Mouse (Mus musculus) kidney, embryonic 15.5 days (tissue): ENCODE data around the gene St5. TPM values are rescaled to one million over a fixed set of nuclear protein-coding genes. Genes with fewer than 3 reads are reported as not detected.

Experiments used
- ATAC-seq: fragments of 200-750 bp; cut with Nextera tagmentation; replicated peaks from 2 replicates; pipeline ENCODE4 v1.8.0; 2017; ENCODE audit warnings: moderate TSS enrichment; ENCODE audit not compliant: low FRiP score
- H3K27ac ChIP-seq: fragments of 300-500 bp; sonication (generic); 2 replicates; pipeline ENCODE4 v1.5.1; 2015; ENCODE audit warnings: mild to moderate bottlenecking, inconsistent platforms
- H3K27me3 ChIP-seq: fragments of 300-500 bp; sonication (generic); 2 replicates; pipeline ENCODE4 v1.6.1; 2015; ENCODE audit warnings: inconsistent platforms
- H3K36me3 ChIP-seq: fragments of 300-500 bp; sonication (generic); 2 replicates; pipeline ENCODE4 v1.6.1; 2015; ENCODE audit warnings: inconsistent platforms
- H3K4me1 ChIP-seq: fragments of 300-500 bp; sonication (generic); 2 replicates; pipeline ENCODE4 v1.6.1; 2015; ENCODE audit warnings: inconsistent platforms
- H3K4me2 ChIP-seq: fragments of 300-500 bp; sonication (generic); 2 replicates; pipeline ENCODE4 v1.6.1; 2015; ENCODE audit warnings: moderate library complexity, mild to moderate bottlenecking, inconsistent platforms
- H3K4me3 ChIP-seq: fragments of 300-500 bp; sonication (generic); replicated peaks from 2 replicates; pipeline ENCODE4 v1.5.1; 2015; ENCODE audit warnings: mild to moderate bottlenecking, inconsistent platforms
- H3K9ac ChIP-seq: fragments of 300-500 bp; sonication (generic); 2 replicates; pipeline ENCODE4 v1.6.1; 2015; ENCODE audit warnings: mild to moderate bottlenecking, inconsistent platforms
- H3K9me3 ChIP-seq: fragments of 300-500 bp; sonication (generic); replicated peaks from 2 replicates; pipeline ENCODE4 v1.6.1; 2016; ENCODE audit warnings: inconsistent platforms
- WGBS: fragments of 180-500 bp; shearing (Covaris S2); methylation state at CpG from one replicate; pipeline ENCODE4 v1.1.7; 2015; ENCODE audit warnings: mixed read lengths; 5-methylcytosine and 5-hydroxymethylcytosine counted together
- polyA plus RNA-seq: library from polyadenylated mRNA; unstranded; fragments of >200 nt; fragmentation: Nextera tagmentation; extraction: Ambion mirVana; gene quantifications from 2 replicates; pipeline ENCODE4 v1.2.1, GENCODE M21; 2015

The St5 gene
- polyA plus RNA-seq, 1 experiment from 2014 or later = 35.4 TPM

DNA sequence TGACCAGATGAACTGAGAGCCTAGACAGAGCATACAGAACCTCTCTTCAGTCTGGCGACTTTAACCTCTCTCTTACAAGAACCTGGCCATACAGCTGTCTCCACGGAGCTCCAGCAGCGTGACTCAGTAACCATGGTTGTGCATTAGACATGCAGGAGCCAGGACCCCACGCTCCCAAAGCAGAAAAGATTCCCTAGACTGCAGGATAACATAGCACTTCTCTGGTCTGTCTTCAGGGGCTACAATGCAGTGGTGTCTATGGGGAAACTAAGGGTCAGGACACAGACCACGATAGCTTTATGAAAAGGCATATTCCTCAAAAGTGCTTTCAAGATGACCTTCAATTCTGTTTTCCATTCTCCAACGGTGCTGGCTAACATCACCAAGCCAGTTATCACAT is 72.1 kb downstream of the St5 start:
- no peak overlapping the region for H3K27ac ChIP-seq
- 80% methylated on average over 6 of the region's 6 CpGs for WGBS
- H3K9ac ChIP-seq = no peak overlapping the region
- H3K9me3 ChIP-seq = no peaks in the 10 kb centered on the region
- H3K4me2 ChIP-seq = no peak overlapping the region
- peaks cover 13% of the 10 kb centered on the region for H3K4me1 ChIP-seq
- no peaks in the 10 kb centered on the region for H3K27me3 ChIP-seq
- no peaks in the 10 kb centered on the region for H3K36me3 ChIP-seq
- no peak for ATAC-seq
- no peak overlapping the region for H3K4me3 ChIP-seq

DNA sequence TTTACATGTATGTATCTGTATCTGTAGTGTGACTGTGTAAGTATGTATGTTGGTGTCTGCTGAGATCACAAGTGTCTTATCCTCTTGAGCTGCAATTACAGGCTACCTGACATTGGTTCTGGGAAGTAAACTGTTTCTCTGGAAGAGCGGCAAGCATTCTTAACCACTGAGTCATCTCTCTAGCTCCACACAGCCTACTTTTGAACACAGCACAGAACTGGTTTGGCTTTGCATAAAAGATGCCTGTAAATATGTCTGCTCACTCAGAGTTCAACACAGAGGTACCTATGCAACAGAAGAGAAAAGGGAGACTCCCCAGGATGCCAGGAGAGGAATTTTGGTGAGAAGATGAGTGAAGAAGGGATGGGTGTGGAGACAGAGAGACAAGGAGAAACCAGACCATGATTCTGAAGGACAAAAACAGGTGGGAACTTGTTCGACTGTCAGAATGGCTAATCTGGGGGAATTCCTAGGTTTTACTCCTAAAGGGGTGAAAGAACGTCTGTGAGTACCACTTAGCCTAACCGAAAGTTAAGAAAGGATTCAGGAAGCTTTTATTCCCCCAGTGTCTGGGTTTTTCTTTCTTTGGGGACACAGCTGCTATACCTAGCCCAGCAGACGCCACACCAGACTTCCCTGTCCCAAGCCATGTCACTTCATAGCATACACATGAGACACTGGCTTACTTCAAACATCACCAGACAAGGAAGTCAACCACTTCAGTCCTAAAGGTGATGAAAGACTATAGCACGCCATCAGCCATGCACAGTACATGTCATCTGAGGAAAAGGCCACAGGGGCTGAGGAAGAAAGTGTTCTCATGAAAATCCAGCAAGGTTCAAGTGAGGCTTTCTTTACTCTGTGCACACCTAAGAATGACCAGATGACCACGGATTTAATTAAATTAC is 73.3 kb downstream of the St5 start:
- Histone ChIP-seq H3K9me3 (no peaks in the 10 kb centered on the region), H3K4me1 (peaks cover 13% of the 10 kb centered on the region), H3K36me3 (no peaks in the 10 kb centered on the region), H3K4me3 (no peak overlapping the region), H3K27me3 (no peaks in the 10 kb centered on the region), H3K9ac (no peak overlapping the region), H3K27ac (peak overlapping the region; percentile 52; the same call in 1 of the 2 replicates), H3K4me2 (no peak overlapping the region)
- 83% methylated on average over 7 of the region's 7 CpGs for WGBS
- no peak for ATAC-seq

DNA sequence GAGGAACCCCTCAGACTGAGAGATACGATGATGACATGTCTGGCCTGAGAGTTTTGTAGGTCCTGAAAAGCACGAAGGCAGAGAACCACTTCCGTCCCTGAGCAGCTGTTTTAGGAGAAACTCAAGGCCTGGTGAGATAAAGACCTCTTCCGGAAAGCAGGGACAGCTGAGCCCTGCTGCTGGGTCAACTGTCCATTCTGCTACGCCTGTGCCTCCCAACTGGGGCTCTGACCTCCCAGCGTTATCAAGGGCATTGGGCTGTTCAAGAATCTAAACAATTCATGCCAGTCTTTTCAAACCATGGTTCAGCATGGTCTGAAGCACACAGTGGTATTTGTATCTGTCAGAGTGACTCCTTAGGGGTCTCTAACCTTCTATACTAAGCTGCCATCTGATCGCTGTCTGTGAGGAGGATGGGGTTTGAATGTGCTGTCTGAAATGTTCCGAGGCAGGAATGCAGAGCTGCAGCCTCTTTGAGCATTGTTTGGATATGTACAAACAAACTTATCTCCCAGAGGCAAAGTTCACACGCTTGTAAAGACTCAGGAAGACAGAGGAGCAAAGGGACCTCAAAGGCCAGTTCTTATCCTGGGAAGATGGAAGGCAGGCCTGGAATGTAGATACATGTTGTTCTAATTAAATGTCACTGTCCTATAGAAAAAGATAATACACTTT is 74.3 kb downstream of the St5 start:
- Histone ChIP-seq H3K36me3 (no peaks in the 10 kb centered on the region), H3K27ac (peak overlapping the region; percentile 52)
- ATAC-seq = no peak

DNA sequence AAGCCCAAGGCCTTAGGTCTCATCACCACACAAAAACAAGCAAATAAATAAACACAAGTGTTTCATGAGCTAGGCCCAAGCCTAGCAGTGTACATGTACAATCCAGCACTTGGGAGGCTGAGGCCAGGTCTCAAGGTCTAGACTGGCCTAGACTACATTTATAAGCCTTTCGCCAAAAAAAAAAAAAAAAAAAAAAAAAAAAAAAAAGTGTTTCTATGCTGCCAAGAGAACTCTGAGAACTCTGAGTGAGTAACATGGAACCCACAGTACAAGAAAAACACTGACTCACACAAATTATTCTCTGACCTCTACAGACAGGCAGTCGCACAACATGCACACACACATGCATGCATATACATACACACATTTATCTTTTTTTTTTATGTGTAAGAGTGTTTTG is 75.6 kb downstream of the St5 start:
- WGBS = 81% methylated on average over 2 of the region's 2 CpGs
- ATAC-seq = no peak
- Histone ChIP-seq H3K27ac (no peak overlapping the region), H3K9me3 (no peaks in the 10 kb centered on the region), H3K9ac (no peak overlapping the region), H3K27me3 (no peaks in the 10 kb centered on the region), H3K4me1 (peaks cover 13% of the 10 kb centered on the region), H3K4me3 (no peak overlapping the region), H3K36me3 (no peaks in the 10 kb centered on the region), H3K4me2 (no peak overlapping the region)

More for the DNA sequence above, 74.3 kb downstream of the St5 start:
- H3K4me3 ChIP-seq = no peak overlapping the region
- H3K27me3 ChIP-seq = no peaks in the 10 kb centered on the region
- no peak overlapping the region for H3K4me2 ChIP-seq
- H3K9ac ChIP-seq = no peak overlapping the region
- no peaks in the 10 kb centered on the region for H3K9me3 ChIP-seq
- 64% methylated on average over 9 of the region's 9 CpGs for WGBS
- peaks cover 13% of the 10 kb centered on the region for H3K4me1 ChIP-seq

DNA sequence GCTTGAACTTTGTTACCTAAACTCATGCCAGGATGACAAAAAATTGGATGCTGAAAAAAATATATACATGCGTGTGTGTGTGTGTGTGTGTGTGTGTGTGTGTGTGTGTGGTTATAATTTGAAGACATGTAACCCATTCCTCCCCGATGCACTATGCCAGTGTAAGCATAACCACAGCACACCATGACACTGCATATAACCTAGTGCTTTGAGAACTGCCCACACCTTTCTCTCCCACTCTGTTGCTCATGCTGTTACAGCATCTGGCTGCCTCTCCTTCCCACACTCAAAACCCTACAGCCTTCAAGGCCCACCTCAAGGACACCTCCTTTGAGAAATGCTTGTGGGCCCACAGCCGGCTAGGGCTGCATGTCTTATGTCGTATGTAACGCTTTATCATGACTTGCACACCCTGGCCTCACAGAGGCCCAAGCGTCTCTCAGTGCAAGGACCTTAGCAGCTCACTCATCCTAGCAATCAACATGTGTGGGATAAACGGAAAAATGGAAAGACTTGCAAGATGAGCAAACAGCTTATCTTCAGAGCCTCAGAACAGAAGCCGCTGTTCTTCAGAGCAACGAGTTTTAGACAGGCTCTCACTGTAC is 81.1 kb downstream of the St5 start:
- no peak overlapping the region for H3K4me2 ChIP-seq
- 83% methylated on average over 9 of the region's 9 CpGs for WGBS
- H3K36me3 ChIP-seq = no peaks in the 10 kb centered on the region
- H3K4me1 ChIP-seq = peaks cover 13% of the 10 kb centered on the region
- no peaks in the 10 kb centered on the region for H3K9me3 ChIP-seq
- no peak overlapping the region for H3K9ac ChIP-seq
- H3K4me3 ChIP-seq = no peak overlapping the region
- no peak for ATAC-seq
- H3K27me3 ChIP-seq = no peaks in the 10 kb centered on the region
- H3K27ac ChIP-seq = no peak overlapping the region

DNA sequence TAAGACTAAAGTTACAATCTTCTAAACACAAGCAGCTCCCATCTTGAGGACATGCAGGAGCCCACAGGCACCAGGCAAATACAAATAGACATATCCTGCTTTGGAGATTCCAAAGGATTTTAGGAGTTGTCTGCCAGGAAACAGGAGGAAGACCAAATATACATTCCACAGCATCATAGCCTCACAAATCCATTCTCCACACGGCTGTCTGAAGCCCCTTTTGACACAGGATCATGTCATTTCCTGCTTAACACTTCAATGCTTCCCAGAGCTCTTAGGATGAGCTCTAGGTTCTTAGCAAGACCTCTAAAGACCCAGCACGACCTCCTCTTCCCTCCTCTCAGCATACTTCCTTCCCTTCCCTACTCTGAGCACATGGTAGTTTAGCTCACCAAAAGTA is 82.4 kb downstream of the St5 start:
- no peak overlapping the region for H3K9ac ChIP-seq
- no peak overlapping the region for H3K4me3 ChIP-seq
- no peaks in the 10 kb centered on the region for H3K9me3 ChIP-seq
- peak overlapping the region; percentile 45 for H3K27ac ChIP-seq
- no peak for ATAC-seq
- 21% methylated on average over 2 of the region's 2 CpGs for WGBS
- H3K4me1 ChIP-seq = peaks cover 27% of the 10 kb centered on the region
- no peaks in the 10 kb centered on the region for H3K27me3 ChIP-seq
- H3K36me3 ChIP-seq = no peaks in the 10 kb centered on the region
- no peak overlapping the region for H3K4me2 ChIP-seq

DNA sequence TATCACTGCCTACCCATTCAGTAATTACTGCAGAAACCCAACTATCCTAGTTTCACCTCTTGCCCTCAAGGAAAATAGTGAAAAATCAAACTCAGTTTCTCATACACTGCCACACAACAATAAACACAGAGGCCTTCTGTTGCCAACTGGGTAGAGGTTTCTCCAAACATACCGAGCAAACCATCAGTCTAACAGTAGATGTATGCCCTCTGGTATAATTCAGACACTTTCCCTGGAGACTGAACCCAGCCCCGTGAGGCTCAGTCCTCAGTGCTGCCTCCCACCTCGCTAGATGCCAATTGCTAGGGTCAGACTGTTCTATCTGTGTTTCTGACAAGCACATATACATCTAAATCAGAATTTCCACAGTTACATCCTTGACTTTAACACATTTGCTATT is 83.1 kb downstream of the St5 start:
- H3K27ac ChIP-seq = 0 out of 2 replicates have a peak overlapping the region, but pooled peaks have one; percentile 18
- no peaks in the 10 kb centered on the region for H3K9me3 ChIP-seq
- H3K4me3 ChIP-seq = no peak overlapping the region
- H3K36me3 ChIP-seq = no peaks in the 10 kb centered on the region
- no peak overlapping the region for H3K9ac ChIP-seq
- no peaks in the 10 kb centered on the region for H3K27me3 ChIP-seq
- peaks cover 34% of the 10 kb centered on the region for H3K4me1 ChIP-seq
- ATAC-seq = no peak
- H3K4me2 ChIP-seq = no peak overlapping the region
- WGBS = 85% methylated on average over 3 of the region's 3 CpGs

DNA sequence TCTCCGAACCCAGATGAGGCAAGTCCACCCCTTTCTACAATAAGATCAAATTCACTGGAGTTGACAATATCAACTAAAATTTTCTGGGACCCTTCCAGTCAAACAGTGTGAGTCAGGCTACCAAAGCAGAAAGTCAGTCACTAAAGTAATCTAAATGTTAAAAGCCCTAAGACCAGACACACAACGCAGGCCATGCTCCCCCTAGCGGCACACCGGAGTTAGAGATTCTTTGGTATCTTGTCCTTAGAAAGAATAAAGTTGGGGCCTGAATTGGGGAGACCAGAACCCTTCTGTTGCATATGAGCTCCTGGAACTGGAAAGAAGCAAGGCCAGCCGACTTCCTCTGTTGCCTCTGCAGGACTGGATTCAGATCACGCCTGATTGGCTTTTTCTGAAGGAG is 84.7 kb downstream of the St5 start:
- no peak overlapping the region for H3K9ac ChIP-seq
- H3K27me3 ChIP-seq = no peaks in the 10 kb centered on the region
- H3K9me3 ChIP-seq = no peaks in the 10 kb centered on the region
- H3K4me2 ChIP-seq = no peak overlapping the region
- H3K4me1 ChIP-seq = peaks cover 48% of the 10 kb centered on the region
- H3K4me3 ChIP-seq = no peak overlapping the region
- H3K36me3 ChIP-seq = no peaks in the 10 kb centered on the region
- 29% methylated on average over 6 of the region's 6 CpGs for WGBS
- no peak for ATAC-seq
- H3K27ac ChIP-seq = no peak overlapping the region

DNA sequence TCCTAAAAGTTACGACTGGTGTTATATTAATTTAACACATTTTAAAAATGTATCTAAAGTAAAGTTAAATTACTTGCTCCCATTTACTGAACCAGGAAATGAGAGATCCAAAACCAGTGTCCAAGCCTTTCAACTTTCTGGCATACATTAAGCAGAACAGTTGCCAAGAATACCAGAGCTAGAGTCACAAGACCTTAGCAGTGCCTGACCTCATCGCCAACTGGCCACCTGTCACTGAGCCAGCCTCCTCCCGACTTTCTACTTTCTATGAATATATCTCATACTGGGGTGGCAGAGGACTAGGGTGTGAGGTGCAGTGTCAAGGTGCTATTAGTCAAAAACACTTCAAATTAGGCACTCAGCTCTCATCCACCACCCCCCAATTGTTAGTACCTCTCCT is 85.6 kb downstream of the St5 start:
- 69% methylated on average over 3 of the region's 3 CpGs for WGBS
- no peak overlapping the region for H3K9ac ChIP-seq
- no peaks in the 10 kb centered on the region for H3K36me3 ChIP-seq
- no peaks in the 10 kb centered on the region for H3K27me3 ChIP-seq
- H3K4me2 ChIP-seq = no peak overlapping the region
- no peaks in the 10 kb centered on the region for H3K9me3 ChIP-seq
- ATAC-seq = no peak
- no peak overlapping the region for H3K4me3 ChIP-seq
- H3K27ac ChIP-seq = no peak overlapping the region
- H3K4me1 ChIP-seq = peaks cover 51% of the 10 kb centered on the region

DNA sequence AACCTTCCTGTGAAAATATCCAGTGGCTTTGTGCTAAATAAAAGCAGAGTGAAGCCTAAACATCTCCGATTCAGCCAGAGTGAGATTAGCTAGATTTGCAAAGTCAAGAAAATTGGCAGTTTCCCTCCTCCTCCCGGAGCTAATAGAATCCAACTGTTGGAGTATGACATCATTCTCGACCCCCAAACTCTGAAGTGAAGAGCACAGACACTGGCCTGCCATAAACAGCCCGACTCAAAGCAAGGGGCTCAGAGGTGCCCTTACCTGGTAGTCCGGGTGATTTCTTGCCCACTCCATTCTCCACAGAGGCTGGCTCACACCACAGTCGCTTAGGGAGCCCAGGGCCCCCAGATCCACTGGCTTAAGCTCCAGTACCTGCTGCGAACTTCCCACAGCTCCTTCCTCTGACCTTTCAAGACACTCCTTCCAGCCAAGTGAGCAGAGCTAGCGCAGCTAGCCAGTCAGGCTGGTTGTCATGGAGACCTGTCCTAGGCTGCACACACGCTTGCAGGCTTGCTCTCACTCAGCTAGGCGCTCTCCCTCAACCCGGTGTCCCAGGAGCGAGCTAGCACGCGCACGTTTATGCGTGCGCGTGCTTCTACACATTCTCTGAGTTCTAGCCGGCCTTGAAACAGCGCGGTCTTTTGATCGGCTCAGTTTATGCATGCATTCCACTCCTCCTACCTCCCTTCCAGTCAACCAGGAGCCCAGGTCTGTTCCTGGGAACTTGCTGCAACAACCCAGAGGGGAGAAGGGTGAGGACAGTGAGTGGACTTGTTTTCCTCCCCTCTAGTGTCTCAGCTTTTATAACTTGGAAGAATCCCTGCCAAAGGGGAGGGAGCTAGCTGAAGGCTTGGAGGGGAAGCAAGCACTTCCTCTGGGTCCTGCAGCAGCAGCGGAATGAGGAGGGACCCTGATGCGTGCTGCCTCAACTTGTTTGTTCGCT is 87.1 kb downstream of the St5 start:
- peak; percentile 97 for ATAC-seq
- peak overlapping the region; percentile 93 for H3K27ac ChIP-seq
- H3K9ac ChIP-seq = peak overlapping the region; percentile 38
- no peaks in the 10 kb centered on the region for H3K27me3 ChIP-seq
- peak overlapping the region; percentile 41 for H3K4me3 ChIP-seq
- H3K4me1 ChIP-seq = peaks cover 51% of the 10 kb centered on the region
- H3K4me2 ChIP-seq = peak overlapping the region; percentile 65
- H3K9me3 ChIP-seq = no peaks in the 10 kb centered on the region
- WGBS = 5% methylated on average over 25 of the region's 25 CpGs
- H3K36me3 ChIP-seq = no peaks in the 10 kb centered on the region

DNA sequence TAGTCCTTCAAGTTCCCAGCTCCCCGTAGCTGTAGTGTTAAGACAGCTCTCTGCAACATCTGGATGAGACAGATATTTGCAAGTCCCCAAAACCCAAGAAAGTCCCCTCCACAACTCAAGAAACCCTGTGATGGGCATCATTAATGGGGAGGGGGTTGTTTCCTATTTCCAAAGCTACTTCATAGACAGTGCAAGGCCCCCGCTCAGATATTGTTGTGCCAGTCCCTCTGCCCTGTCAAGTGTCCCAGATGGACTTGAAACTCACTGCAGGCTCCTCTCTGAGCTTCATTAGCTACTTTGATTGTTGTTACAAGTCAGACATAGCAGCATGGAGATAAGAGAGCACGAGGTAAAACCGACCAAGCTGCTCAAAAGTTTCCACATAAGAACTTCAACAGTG is 87.8 kb downstream of the St5 start:
- WGBS = 46% methylated on average over 4 of the region's 4 CpGs

More for the DNA sequence above, 87.8 kb downstream of the St5 start:
- H3K9ac ChIP-seq = peak overlapping the region; percentile 38
- H3K36me3 ChIP-seq = no peaks in the 10 kb centered on the region
- H3K27me3 ChIP-seq = no peaks in the 10 kb centered on the region
- H3K4me1 ChIP-seq = peaks cover 48% of the 10 kb centered on the region
- H3K4me3 ChIP-seq = peak overlapping the region; percentile 41
- ATAC-seq = no peak
- H3K9me3 ChIP-seq = no peaks in the 10 kb centered on the region
- H3K4me2 ChIP-seq = peak overlapping the region; percentile 65
- H3K27ac ChIP-seq = peak overlapping the region; percentile 93
